Mouse (Mus musculus) bone marrow macrophage, adult 2 months (primary cell): Measurements from ENCODE around the gene Nup210l.

ENCODE experiments used
- CTCF ChIP-seq: IDR thresholded peaks from 2 replicates; pipeline ENCODE4 v1.5.1; 2012; ENCODE audit warnings: low read depth, mild to moderate bottlenecking, low read length, moderate library complexity
- POLR2A ChIP-seq: IDR thresholded peaks from 2 replicates; pipeline ENCODE4 v1.6.1; 2012; ENCODE audit warnings: mild to moderate bottlenecking, low read depth, low read length, borderline replicate concordance

GRCm38 (mm10) chr3:90220531-90220951 is 116.6 kb downstream of the Nup210l start:
- TF ChIP-seq POLR2A, result no peak
- no peak for TF ChIP-seq CTCF
